Mouse (Mus musculus) cerebral cortex, adult 2 months (tissue): ENCODE measurements around the gene Ifna6.

Source experiments
- WGBS: fragments of 180-500 bp; shearing (Covaris S2); methylation state at CpG from one replicate; pipeline ENCODE4 v1.1.7; 2018; 5-methylcytosine and 5-hydroxymethylcytosine counted together

Gene Ifna6

DNA sequence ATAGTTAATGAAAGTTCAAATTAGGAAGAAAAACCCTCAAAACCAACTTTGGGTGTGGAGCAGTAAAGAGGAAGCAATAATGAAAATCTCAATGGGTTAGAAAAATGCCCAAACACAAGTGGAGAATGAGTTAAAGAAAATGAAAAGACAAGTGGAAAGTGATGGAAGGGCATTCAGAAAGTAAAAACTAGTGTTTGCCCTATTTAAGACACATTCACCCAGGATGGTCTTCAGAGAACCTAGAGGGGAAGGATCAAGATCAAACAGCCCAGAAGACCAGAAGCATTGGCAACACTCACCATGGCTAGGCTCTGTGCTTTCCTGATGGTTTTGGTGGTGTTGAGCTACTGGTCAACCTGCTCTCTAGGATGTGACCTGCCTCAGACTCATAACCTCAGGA, at the start of gene Ifna6:
TSS of gene Ifna6 (plus strand) at position 301 of the 400 bp plus-strand sequence.

DNA sequence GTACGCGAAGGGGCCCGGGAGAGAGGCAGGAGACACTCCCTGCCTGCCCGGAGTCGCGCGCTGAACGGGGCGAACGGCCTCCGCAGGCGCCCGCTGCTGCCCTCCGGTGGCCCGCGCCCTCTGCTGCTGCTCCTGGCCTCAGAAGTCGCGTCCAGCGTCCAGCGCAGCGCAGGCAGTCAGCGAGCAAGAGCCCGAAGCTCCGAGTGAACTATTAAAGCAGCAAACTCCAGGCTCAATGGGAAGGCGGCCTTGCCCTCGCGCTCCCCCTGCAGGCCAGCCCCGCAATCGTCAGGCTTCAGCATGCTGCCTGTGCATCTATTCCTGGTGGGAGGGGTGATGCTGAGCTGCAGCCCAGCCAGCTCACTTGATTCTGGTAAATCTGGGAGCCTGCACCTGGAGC, 47.7 kb upstream of the Ifna6 start, which contains the start of gene Gm13272:
TSS of gene Gm13272 (plus strand) at position 301 of the 400 bp plus-strand sequence.
- no CpG with 5 or more reads among the region's 29 CpGs for WGBS

DNA sequence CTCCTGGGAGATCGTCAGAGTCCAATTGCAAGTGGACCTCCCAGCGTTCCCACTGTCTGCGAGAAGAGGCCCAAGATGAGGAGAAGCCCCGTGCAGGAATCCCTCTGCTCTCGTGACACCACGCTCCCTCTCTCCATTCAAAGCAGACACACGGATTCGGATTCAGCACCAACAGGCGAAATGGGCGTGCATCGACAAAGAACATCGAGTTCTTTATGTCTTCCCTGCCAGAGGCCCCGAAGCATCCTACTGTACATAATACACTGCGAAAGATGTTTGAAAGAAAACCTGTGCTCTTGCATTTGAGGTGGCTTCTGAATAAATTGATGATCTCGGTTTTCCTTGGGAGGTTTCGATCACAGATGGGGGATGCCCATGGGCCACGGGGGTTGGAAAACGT, 46.9 kb upstream of the Ifna6 start:
- WGBS, result 70% methylated on average over 16 of the region's 18 CpGs

DNA sequence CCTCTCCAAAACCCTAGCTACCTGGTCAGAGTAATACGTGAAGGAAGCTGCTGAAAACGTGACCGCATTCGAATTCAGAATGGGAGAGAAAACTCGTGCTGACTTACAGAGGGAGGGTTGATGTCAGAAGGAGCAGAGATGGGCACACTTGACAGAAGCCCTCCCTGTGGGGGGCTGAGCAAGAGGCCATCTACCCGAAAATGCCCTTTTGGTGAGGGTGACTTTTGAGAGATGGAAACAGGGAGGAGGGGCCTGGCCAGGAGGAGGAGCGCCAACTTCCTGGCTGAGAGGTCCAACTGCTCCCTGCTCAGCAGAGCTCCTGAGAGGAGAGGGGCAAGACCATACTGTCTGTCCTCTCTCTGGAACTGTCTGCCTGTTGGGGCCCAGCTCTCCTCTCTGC, 45.4 kb upstream of the Ifna6 start, which contains the start of gene Ifnz:
TSS of gene Ifnz (plus strand) at position 301 of the 400 bp plus-strand sequence.
- 18% methylated on average over 4 of the region's 7 CpGs for WGBS

DNA sequence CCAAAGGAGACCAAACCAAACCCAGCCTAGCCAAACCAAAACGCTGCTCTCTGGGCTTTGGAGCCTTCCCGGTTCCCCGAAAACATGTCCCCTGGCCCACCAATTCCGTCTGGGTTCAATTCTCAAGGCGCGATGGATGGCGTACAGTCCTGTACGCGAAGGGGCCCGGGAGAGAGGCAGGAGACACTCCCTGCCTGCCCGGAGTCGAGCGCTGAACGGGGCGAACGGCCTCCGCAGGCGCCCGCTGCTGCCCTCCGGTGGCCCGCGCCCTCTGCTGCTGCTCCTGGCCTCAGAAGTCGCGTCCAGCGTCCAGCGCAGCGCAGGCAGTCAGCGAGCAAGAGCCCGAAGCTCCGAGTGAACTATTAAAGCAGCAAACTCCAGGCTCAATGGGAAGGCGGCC, 44.9 kb upstream of the Ifna6 start:
- WGBS, result 0% methylated on average over 4 of the region's 31 CpGs

DNA sequence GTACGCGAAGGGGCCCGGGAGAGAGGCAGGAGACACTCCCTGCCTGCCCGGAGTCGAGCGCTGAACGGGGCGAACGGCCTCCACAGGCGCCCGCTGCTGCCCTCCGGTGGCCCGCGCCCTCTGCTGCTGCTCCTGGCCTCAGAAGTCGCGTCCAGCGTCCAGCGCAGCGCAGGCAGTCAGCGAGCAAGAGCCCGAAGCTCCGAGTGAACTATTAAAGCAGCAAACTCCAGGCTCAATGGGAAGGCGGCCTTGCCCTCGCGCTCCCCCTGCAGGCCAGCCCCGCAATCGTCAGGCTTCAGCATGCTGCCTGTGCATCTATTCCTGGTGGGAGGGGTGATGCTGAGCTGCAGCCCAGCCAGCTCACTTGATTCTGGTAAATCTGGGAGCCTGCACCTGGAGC, 41.8 kb upstream of the Ifna6 start, which contains the start of gene Gm13276:
TSS of gene Gm13276 (plus strand) at position 301 of the 400 bp plus-strand sequence.
- no CpG with 5 or more reads among the region's 27 CpGs for WGBS

DNA sequence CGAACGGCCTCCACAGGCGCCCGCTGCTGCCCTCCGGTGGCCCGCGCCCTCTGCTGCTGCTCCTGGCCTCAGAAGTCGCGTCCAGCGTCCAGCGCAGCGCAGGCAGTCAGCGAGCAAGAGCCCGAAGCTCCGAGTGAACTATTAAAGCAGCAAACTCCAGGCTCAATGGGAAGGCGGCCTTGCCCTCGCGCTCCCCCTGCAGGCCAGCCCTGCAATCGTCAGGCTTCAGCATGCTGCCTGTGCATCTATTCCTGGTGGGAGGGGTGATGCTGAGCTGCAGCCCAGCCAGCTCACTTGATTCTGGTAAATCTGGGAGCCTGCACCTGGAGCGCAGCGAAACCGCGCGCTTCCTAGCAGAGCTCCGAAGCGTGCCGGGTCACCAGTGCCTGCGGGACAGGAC, 38.8 kb upstream of the Ifna6 start, which contains the start of gene Gm13277:
TSS of gene Gm13277 (plus strand) at position 231 of the 400 bp plus-strand sequence.
- 0% methylated on average over 6 of the region's 28 CpGs for WGBS

DNA sequence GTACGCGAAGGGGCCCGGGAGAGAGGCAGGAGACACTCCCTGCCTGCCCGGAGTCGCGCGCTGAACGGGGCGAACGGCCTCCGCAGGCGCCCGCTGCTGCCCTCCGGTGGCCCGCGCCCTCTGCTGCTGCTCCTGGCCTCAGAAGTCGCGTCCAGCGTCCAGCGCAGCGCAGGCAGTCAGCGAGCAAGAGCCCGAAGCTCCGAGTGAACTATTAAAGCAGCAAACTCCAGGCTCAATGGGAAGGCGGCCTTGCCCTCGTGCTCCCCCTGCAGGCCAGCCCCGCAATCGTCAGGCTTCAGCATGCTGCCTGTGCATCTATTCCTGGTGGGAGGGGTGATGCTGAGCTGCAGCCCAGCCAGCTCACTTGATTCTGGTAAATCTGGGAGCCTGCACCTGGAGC, 36.0 kb upstream of the Ifna6 start, which contains the start of gene Gm13278:
TSS of gene Gm13278 (plus strand) at position 301 of the 400 bp plus-strand sequence.
- WGBS, result no CpG with 5 or more reads among the region's 28 CpGs

DNA sequence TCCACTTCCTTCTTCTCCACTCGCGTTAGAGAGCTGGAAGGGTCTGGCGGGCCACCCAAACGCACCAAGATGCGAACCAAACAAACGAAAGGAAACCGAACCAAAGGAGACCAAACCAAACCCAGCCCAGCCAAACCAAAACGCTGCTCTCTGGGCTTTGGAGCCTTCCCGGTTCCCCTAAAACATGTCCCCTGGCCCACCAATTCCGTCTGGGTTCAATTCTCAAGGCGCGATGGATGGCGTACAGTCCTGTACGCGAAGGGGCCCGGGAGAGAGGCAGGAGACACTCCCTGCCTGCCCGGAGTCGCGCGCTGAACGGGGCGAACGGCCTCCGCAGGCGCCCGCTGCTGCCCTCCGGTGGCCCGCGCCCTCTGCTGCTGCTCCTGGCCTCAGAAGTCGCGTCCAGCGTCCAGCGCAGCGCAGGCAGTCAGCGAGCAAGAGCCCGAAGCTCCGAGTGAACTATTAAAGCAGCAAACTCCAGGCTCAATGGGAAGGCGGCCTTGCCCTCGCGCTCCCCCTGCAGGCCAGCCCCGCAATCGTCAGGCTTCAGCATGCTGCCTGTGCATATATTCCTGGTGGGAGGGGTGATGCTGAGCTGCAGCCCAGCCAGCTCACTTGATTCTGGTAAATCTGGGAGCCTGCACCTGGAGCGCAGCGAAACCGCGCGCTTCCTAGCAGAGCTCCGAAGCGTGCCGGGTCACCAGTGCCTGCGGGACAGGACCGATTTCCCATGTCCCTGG, 33.1 kb upstream of the Ifna6 start, which contains the start of gene Gm13275:
TSS of gene Gm13275 (plus strand) at position 552 of the 740 bp plus-strand sequence.
- 0% methylated on average over 13 of the region's 52 CpGs for WGBS

DNA sequence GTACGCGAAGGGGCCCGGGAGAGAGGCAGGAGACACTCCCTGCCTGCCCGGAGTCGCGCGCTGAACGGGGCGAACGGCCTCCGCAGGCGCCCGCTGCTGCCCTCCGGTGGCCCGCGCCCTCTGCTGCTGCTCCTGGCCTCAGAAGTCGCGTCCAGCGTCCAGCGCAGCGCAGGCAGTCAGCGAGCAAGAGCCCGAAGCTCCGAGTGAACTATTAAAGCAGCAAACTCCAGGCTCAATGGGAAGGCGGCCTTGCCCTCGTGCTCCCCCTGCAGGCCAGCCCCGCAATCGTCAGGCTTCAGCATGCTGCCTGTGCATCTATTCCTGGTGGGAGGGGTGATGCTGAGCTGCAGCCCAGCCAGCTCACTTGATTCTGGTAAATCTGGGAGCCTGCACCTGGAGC, 30.1 kb upstream of the Ifna6 start, which contains the start of gene Gm13279:
TSS of gene Gm13279 (plus strand) at position 301 of the 400 bp plus-strand sequence.
- no CpG with 5 or more reads among the region's 28 CpGs for WGBS

DNA sequence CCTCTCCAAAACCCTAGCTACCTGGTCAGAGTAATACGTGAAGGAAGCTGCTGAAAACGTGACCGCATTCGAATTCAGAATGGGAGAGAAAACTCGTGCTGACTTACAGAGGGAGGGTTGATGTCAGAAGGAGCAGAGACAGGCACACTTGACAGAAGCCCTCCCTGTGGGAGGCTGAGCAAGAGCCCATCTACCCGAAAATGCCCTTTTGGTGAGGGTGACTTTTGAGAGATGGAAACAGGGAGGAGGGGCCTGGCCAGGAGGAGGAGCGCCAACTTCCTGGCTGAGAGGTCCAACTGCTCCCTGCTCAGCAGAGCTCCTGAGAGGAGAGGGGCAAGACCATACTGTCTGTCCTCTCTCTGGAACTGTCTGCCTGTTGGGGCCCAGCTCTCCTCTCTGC, 27.9 kb upstream of the Ifna6 start, which contains the start of gene Gm13285:
TSS of gene Gm13285 (plus strand) at position 301 of the 400 bp plus-strand sequence.
- 19% methylated on average over 6 of the region's 7 CpGs for WGBS

DNA sequence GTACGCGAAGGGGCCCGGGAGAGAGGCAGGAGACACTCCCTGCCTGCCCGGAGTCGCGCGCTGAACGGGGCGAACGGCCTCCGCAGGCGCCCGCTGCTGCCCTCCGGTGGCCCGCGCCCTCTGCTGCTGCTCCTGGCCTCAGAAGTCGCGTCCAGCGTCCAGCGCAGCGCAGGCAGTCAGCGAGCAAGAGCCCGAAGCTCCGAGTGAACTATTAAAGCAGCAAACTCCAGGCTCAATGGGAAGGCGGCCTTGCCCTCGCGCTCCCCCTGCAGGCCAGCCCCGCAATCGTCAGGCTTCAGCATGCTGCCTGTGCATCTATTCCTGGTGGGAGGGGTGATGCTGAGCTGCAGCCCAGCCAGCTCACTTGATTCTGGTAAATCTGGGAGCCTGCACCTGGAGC, 24.3 kb upstream of the Ifna6 start, which contains the start of gene Gm13287:
TSS of gene Gm13287 (plus strand) at position 301 of the 400 bp plus-strand sequence.
- WGBS, result no CpG with 5 or more reads among the region's 29 CpGs

DNA sequence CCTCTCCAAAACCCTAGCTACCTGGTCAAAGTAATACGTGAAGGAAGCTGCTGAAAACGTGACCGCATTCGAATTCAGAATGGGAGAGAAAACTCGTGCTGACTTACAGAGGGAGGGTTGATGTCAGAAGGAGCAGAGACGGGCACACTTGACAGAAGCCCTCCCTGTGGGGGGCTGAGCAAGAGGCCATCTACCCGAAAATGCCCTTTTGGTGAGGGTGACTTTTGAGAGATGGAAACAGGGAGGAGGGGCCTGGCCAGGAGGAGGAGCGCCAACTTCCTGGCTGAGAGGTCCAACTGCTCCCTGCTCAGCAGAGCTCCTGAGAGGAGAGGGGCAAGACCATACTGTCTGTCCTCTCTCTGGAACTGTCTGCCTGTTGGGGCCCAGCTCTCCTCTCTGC, 22.0 kb upstream of the Ifna6 start, which contains the start of gene Gm13288:
TSS of gene Gm13288 (plus strand) at position 301 of the 400 bp plus-strand sequence.
- no CpG with 5 or more reads among the region's 8 CpGs for WGBS

DNA sequence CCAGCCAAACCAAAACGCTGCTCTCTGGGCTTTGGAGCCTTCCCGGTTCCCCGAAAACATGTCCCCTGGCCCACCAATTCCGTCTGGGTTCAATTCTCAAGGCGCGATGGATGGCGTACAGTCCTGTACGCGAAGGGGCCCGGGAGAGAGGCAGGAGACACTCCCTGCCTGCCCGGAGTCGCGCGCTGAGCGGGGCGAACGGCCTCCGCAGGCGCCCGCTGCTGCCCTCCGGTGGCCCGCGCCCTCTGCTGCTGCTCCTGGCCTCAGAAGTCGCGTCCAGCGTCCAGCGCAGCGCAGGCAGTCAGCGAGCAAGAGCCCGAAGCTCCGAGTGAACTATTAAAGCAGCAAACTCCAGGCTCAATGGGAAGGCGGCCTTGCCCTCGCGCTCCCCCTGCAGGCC, 21.5 kb upstream of the Ifna6 start:
- WGBS, result 0% methylated on average over 13 of the region's 34 CpGs

DNA sequence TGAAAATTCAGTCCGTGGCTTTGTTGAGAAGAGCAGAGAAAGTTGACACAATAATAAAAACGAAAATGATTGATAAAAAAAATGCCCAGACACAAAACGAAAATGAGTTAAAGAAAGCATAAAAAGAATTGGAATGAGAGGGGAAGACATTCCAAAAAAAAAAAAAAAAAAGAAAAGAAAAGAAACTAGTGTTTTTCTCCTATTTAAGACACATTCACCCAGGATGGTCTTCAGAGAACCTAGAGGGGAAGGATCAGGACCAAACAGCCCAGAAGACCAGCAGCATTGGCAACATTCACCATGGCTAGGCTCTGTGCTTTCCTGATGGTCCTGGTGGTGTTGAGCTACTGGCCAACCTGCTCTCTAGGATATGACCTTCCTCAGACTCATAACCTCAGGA, 11.3 kb upstream of the Ifna6 start, which contains the start of gene Ifna7:
TSS of gene Ifna7 (plus strand) at position 301 of the 400 bp plus-strand sequence.
- WGBS, result 64% methylated on average over 3 of the region's 3 CpGs

DNA sequence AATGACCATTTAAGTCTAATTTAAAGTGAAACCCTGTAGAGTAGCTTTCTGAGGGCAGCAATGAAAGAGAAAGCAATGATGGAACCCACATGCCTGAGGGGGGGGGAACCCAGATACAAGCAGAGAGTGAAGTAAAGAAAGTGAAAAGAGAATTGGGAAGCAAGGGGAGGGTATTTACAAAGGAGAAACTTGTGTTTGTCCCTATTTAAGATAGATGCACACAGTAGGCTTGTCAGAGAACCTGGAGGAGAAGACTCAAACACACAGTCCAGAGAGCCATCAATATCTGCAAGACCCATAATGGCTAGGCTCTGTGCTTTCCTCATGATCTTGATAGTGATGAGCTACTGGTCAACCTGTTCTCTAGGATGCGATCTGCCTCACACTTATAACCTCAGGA, 7.6 kb upstream of the Ifna6 start, which contains the start of gene Ifna11:
TSS of gene Ifna11 (plus strand) at position 301 of the 400 bp plus-strand sequence.
- WGBS, result 90% methylated on average over 1 of the region's 1 CpGs

DNA sequence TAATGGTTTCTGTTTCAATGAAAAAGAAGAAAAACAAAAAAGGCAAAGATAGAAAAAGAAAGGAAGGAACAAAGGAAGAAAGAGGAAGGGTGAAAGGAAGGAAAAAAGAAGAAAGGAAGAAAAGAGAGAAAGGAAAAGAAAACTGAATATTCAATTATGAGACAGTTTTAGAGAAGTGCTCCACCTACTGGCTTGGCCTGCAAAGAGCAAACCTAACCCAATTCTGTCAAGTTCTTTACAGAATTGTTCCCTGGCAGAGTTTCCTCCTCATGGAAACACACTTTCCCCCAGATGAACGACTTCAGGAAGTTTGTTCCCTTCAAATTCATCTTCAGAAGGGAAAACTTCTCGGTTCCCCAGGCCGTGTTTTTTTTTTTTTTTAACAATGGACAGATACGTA, 4.2 kb upstream of the Ifna6 start:
- WGBS, result 21% methylated on average over 4 of the region's 4 CpGs

DNA sequence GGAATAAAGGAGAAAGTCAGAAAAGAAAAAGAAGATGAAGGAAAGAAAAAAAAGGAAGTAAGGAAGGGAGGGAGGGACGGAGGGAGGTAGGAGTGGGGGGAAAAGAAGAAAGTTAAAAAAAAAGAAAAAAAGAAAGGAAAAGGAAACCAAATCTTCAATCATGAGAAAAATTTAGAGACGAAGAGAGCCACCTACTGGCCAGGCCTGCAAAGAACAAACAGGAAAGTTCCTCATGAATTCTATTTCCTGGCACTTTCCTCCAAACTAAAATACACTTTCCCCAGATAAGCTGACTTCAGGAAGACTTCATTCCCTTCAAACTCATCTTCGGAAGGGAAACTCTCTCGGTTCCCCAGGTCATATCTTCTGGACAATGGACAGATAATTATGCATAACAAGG, 3.3 kb downstream of the Ifna6 start:
- 21% methylated on average over 4 of the region's 4 CpGs for WGBS

DNA sequence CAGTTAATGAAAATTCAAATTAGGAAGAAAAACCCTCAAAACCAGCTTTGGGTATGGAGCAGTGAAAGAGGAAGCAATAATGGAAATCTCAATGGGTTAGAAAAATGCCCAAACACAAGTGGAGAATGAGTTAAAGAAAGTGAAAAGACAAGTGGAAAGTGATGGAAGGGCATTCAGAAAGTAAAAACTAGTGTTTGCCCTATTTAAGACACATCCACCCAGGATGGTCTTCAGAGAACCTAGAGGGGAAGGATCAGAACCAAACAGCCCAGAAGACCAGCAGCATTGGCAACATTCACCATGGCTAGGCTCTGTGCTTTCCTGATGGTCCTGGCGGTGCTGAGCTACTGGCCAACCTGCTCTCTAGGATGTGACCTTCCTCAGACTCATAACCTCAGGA, 8.0 kb downstream of the Ifna6 start, which contains the start of gene Ifna5:
TSS of gene Ifna5 (plus strand) at position 301 of the 400 bp plus-strand sequence.
- 88% methylated on average over 1 of the region's 1 CpGs for WGBS

DNA sequence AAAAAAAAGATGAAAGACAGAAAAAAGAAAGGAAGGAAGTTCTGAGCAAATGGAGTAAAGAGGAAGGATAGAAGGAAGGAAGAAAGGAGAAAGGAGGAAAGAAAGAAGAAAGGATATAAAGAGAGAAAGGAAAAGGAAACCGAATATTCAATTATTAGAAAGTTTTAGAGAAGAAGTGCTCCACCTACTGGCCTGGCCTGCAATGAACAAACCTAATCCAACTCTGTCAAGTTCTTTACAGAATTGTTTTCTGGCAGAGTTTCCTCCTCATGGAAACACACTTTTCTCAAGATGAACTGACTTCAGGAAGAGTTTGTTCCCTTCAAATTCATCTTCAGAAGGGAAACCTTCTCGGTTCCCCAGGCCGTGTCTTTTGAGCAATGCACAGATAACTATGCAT, 11.6 kb downstream of the Ifna6 start:
- 38% methylated on average over 3 of the region's 3 CpGs for WGBS

DNA sequence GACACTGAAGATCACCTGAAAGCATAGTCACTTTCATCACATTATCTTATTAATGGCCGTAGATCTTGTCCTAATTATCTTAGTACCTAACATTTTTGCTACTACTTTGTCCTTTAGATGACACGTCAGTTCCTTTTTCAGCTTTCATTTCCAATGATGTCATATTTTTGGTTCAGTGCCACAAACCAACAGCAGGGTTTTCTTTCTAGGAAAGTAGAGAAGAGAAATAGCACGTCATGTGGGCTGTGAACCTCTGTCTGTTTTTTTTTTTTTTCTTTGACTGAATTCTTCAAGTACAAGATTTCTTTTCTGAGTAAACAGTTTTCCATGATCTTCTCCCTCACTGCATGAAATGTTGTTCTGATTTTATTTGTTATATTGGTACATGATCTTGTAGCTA, 12.8 kb downstream of the Ifna6 start:
- 65% methylated on average over 3 of the region's 3 CpGs for WGBS

DNA sequence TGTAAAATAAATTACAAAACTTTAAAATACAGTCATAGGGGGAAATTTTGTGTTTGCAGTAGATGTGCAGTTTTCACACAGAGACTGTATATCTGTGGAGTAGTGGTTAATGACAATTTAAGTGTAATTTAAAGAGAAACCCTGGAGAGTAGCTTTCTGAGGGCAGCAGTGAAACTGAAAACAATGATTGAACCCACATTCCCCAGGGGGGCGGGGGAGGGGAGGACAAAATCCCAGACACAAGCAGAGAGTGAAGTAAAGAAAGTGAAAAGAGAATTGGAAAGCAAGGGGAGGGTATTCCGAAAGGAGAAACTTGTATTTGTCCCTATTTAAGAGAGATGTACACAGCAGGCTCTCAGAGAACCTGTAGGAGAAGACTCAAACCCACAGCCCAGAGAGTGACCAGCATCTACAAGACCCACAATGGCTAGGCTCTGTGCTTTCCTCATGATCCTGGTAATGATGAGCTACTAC, 14.3 kb downstream of the Ifna6 start, which contains the start of gene Ifna4:
TSS of gene Ifna4 (plus strand) at position 424 of the 474 bp plus-strand sequence.
- WGBS, result 76% methylated on average over 2 of the region's 2 CpGs
